Mouse (Mus musculus) midbrain, embryonic 16.5 days (tissue): ENCODE data around the gene Map1lc3a. TPM values are rescaled to one million over a fixed set of nuclear protein-coding genes. Genes with fewer than 3 reads are reported as not detected.

Experiments
- ATAC-seq: fragments of 200-750 bp; cut with Nextera tagmentation; 2 replicates; pipeline ENCODE4 v1.8.0; 2017; ENCODE audit warnings: moderate TSS enrichment
- H3K27ac ChIP-seq: fragments of 300-500 bp; sonication (generic); 2 replicates; pipeline ENCODE4 v1.5.1; 2014; ENCODE audit warnings: mild to moderate bottlenecking, low read length, mixed read lengths
- H3K27me3 ChIP-seq: fragments of 300-500 bp; sonication (generic); 2 replicates; pipeline ENCODE4 v1.6.1; 2014; ENCODE audit warnings: low read depth, low read length, mixed read lengths; ENCODE audit not compliant: control insufficient read depth, insufficient read depth
- H3K36me3 ChIP-seq: fragments of 300-500 bp; sonication (generic); 2 replicates; pipeline ENCODE4 v1.6.1; 2014; ENCODE audit warnings: mild to moderate bottlenecking, low read length, moderate library complexity, mixed read lengths; ENCODE audit not compliant: control insufficient read depth, insufficient read depth
- H3K4me1 ChIP-seq: fragments of 300-500 bp; sonication (generic); 2 replicates; pipeline ENCODE4 v1.6.1; 2014; ENCODE audit warnings: mild to moderate bottlenecking, low read length, mixed read lengths; ENCODE audit not compliant: control insufficient read depth, insufficient read depth
- H3K4me2 ChIP-seq: fragments of 300-500 bp; sonication (generic); 2 replicates; pipeline ENCODE4 v1.6.1; 2014; ENCODE audit warnings: mild to moderate bottlenecking, low read length, mixed read lengths
- H3K4me3 ChIP-seq: fragments of 300-500 bp; sonication (generic); 2 replicates; pipeline ENCODE4 v1.5.1; 2014; ENCODE audit warnings: low read depth, mild to moderate bottlenecking, low read length, moderate library complexity, mixed read lengths
- H3K9ac ChIP-seq: fragments of 300-500 bp; sonication (generic); 2 replicates; pipeline ENCODE4 v1.6.1; 2014; ENCODE audit warnings: low read depth, low read length, mixed read lengths
- H3K9me3 ChIP-seq: fragments of 300-500 bp; sonication (generic); replicated peaks from 2 replicates; pipeline ENCODE4 v1.6.1; 2014; ENCODE audit warnings: mild to moderate bottlenecking, low read length, mixed read lengths; ENCODE audit not compliant: control insufficient read depth, poor library complexity, severe bottlenecking
- WGBS: fragments of 180-500 bp; shearing (Covaris S2); extraction: QIAGEN DNeasy Blood & Tissue Kit; methylation state at CpG from one replicate; pipeline ENCODE4 v1.1.7; 2014; 5-methylcytosine and 5-hydroxymethylcytosine counted together
- polyA plus RNA-seq: library from polyadenylated mRNA; unstranded; fragments of >200 nt; fragmentation: Nextera tagmentation; extraction: Ambion mirVana; gene quantifications from 2 replicates; pipeline ENCODE4 v1.2.1, GENCODE M21; 2015

Map1lc3a gene
- polyA plus RNA-seq, 1 experiment from 2014 or later: 612 TPM

- WGBS: 89% methylated on average over 4 of the region's 4 CpGs
- H3K4me1 ChIP-seq: peaks cover 10% of the 10 kb centered on the region
- no peaks in the 10 kb centered on the region for H3K9me3 ChIP-seq
- no peak overlapping the region for H3K4me2 ChIP-seq
- H3K9ac ChIP-seq: no peak overlapping the region
- H3K27ac ChIP-seq: no peak overlapping the region
- no peak for ATAC-seq
- H3K27me3 ChIP-seq: no peaks in the 10 kb centered on the region
- H3K4me3 ChIP-seq: no peak overlapping the region
- H3K36me3 ChIP-seq: peaks cover 6% of the 10 kb centered on the region; the same call in 1 of the 2 replicates
These were observed 3.1 kb downstream of the Map1lc3a start for GRCm38 (mm10) chr2:155279163-155279562.

- H3K9ac ChIP-seq: no peak overlapping the region
- H3K27me3 ChIP-seq: no peaks in the 10 kb centered on the region
- no peaks in the 10 kb centered on the region for H3K9me3 ChIP-seq
- peaks cover 8% of the 10 kb centered on the region; the same call in 1 of the 2 replicates for H3K36me3 ChIP-seq
- no peak overlapping the region for H3K4me3 ChIP-seq
- ATAC-seq: no peak
- WGBS: 81% methylated on average over 2 of the region's 2 CpGs
- no peak overlapping the region for H3K27ac ChIP-seq
- H3K4me2 ChIP-seq: no peak overlapping the region
- peaks cover 10% of the 10 kb centered on the region for H3K4me1 ChIP-seq
These were observed 4.0 kb downstream of the Map1lc3a start for GRCm38 (mm10) chr2:155280116-155280515.

GRCm38 (mm10) chr2:155283793-155284192, 7.7 kb downstream of the Map1lc3a start:
- no peaks in the 10 kb centered on the region for H3K4me1 ChIP-seq
- H3K4me3 ChIP-seq: no peak overlapping the region
- WGBS: 92% methylated on average over 4 of the region's 4 CpGs
- H3K9ac ChIP-seq: no peak overlapping the region
- H3K27ac ChIP-seq: no peak overlapping the region
- ATAC-seq: no peak
- H3K9me3 ChIP-seq: no peaks in the 10 kb centered on the region
- no peaks in the 10 kb centered on the region for H3K27me3 ChIP-seq
- peaks cover 6% of the 10 kb centered on the region; the same call in 1 of the 2 replicates for H3K36me3 ChIP-seq
- no peak overlapping the region for H3K4me2 ChIP-seq

GRCm38 (mm10) chr2:155284647-155285046, 8.6 kb downstream of the Map1lc3a start:
- Histone ChIP-seq H3K27ac (no peak overlapping the region), H3K4me1 (no peaks in the 10 kb centered on the region), H3K36me3 (peaks cover 6% of the 10 kb centered on the region; the same call in 1 of the 2 replicates), H3K4me2 (no peak overlapping the region), H3K27me3 (no peaks in the 10 kb centered on the region), H3K9ac (no peak overlapping the region), H3K9me3 (no peaks in the 10 kb centered on the region), H3K4me3 (no peak overlapping the region)
- ATAC-seq: no peak
- WGBS: 84% methylated on average over 7 of the region's 7 CpGs

- no peak overlapping the region for H3K4me3 ChIP-seq
- H3K36me3 ChIP-seq: peaks cover 13% of the 10 kb centered on the region; the same call in 1 of the 2 replicates
- WGBS: 92% methylated on average over 6 of the region's 6 CpGs
- H3K9ac ChIP-seq: no peak overlapping the region
- no peaks in the 10 kb centered on the region for H3K27me3 ChIP-seq
- no peaks in the 10 kb centered on the region for H3K9me3 ChIP-seq
- no peak overlapping the region for H3K27ac ChIP-seq
- no peaks in the 10 kb centered on the region for H3K4me1 ChIP-seq
- ATAC-seq: no peak
- H3K4me2 ChIP-seq: no peak overlapping the region
These were observed 9.6 kb downstream of the Map1lc3a start for GRCm38 (mm10) chr2:155285744-155286143.

- H3K36me3 ChIP-seq: peaks cover 21% of the 10 kb centered on the region; the same call in 1 of the 2 replicates
- H3K4me1 ChIP-seq: no peaks in the 10 kb centered on the region
- WGBS: 90% methylated on average over 4 of the region's 4 CpGs
- H3K4me2 ChIP-seq: no peak overlapping the region
- H3K9me3 ChIP-seq: no peaks in the 10 kb centered on the region
- H3K27ac ChIP-seq: no peak overlapping the region
- no peaks in the 10 kb centered on the region for H3K27me3 ChIP-seq
- no peak overlapping the region for H3K4me3 ChIP-seq
- ATAC-seq: no peak
- H3K9ac ChIP-seq: no peak overlapping the region
These were observed 11.6 kb downstream of the Map1lc3a start for GRCm38 (mm10) chr2:155287456-155288250.

GRCm38 (mm10) chr2:155290066-155290465, 14.0 kb downstream of the Map1lc3a start:
- Histone ChIP-seq H3K36me3 (peaks cover 25% of the 10 kb centered on the region; the same call in 1 of the 2 replicates), H3K9ac (no peak overlapping the region), H3K27ac (no peak overlapping the region), H3K27me3 (no peaks in the 10 kb centered on the region), H3K4me2 (no peak overlapping the region), H3K9me3 (no peaks in the 10 kb centered on the region), H3K4me1 (no peaks in the 10 kb centered on the region), H3K4me3 (no peak overlapping the region)
- ATAC-seq: no peak
- WGBS: 95% methylated on average over 8 of the region's 8 CpGs

- peaks cover 48% of the 10 kb centered on the region for H3K36me3 ChIP-seq
These were observed 17.3 kb downstream of the Map1lc3a start for GRCm38 (mm10) chr2:155293382-155293781.

GRCm38 (mm10) chr2:155293946-155294345, 17.8 kb downstream of the Map1lc3a start:
- 95% methylated on average over 4 of the region's 4 CpGs for WGBS
- no peaks in the 10 kb centered on the region for H3K27me3 ChIP-seq
- no peaks in the 10 kb centered on the region for H3K4me1 ChIP-seq
- no peak overlapping the region for H3K9ac ChIP-seq
- H3K27ac ChIP-seq: no peak overlapping the region
- no peak for ATAC-seq
- H3K9me3 ChIP-seq: no peaks in the 10 kb centered on the region
- no peak overlapping the region for H3K4me3 ChIP-seq
- H3K36me3 ChIP-seq: peaks cover 49% of the 10 kb centered on the region
- no peak overlapping the region for H3K4me2 ChIP-seq

More at GRCm38 (mm10) chr2:155293382-155293781, 17.3 kb downstream of the Map1lc3a start:
- Histone ChIP-seq H3K4me2 (no peak overlapping the region), H3K9me3 (no peaks in the 10 kb centered on the region), H3K4me1 (no peaks in the 10 kb centered on the region), H3K4me3 (no peak overlapping the region), H3K9ac (no peak overlapping the region), H3K27ac (no peak overlapping the region), H3K27me3 (no peaks in the 10 kb centered on the region)
- WGBS: 88% methylated on average over 2 of the region's 2 CpGs
- ATAC-seq: no peak
